Mouse (Mus musculus): Measurements from ENCODE around the gene Asic1. TPM values are rescaled to one million over a fixed set of nuclear protein-coding genes. Genes with fewer than 3 reads are reported as not detected.

Gene Asic1
- polyA plus RNA-seq, 1 experiment from 2014 or later, result 4.1 TPM

DNA sequence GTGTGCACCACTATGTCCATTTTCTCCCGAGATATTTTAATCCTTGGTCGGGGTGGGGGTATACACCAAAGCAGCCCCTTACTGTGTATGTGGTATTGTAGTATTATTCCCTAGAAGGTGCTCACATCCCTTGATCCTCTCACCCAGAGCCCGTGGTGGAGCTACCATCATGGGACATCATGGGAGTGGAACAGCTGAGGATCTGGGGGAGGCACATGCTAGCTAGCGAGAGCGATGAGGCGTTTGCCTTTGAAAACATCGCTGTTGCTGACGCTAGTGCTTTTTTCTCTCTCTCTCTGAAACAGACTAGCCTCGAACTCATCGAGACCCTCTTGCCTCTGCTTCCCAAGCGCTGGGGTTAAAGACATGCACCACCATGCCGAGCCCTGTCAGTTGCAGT, 46.6 kb downstream of the Asic1 start:
- Histone ChIP-seq H3K4me3 (ENCODE audit: low read depth, low read length) (no peak overlapping the region), H3K27ac (replicated peaks; ENCODE audit: low read depth, low read length) (no peak overlapping the region), H3K36me3 (ENCODE audit: control insufficient read depth, insufficient read depth, low read length) (peaks cover 37% of the 10 kb centered on the region), H3K27me3 (replicated peaks; ENCODE audit: control insufficient read depth, insufficient read depth, low read length) (no peaks in the 10 kb centered on the region), H3K4me1 (ENCODE audit: control insufficient read depth, insufficient read depth, low read length) (no peaks in the 10 kb centered on the region), H3K9me3 (ENCODE audit: control insufficient read depth, low read length) (no peaks in the 10 kb centered on the region), H3K4me2 (ENCODE audit: low read depth, low read length) (no peak overlapping the region), H3K9ac (ENCODE audit: low read depth, low read length) (no peak overlapping the region)
- ATAC-seq (ENCODE audit: low read depth) (no peak), DNase-seq (ENCODE audit: low spot score) (no peak)
- 83% methylated on average over 12 of the region's 12 CpGs for WGBS

DNA sequence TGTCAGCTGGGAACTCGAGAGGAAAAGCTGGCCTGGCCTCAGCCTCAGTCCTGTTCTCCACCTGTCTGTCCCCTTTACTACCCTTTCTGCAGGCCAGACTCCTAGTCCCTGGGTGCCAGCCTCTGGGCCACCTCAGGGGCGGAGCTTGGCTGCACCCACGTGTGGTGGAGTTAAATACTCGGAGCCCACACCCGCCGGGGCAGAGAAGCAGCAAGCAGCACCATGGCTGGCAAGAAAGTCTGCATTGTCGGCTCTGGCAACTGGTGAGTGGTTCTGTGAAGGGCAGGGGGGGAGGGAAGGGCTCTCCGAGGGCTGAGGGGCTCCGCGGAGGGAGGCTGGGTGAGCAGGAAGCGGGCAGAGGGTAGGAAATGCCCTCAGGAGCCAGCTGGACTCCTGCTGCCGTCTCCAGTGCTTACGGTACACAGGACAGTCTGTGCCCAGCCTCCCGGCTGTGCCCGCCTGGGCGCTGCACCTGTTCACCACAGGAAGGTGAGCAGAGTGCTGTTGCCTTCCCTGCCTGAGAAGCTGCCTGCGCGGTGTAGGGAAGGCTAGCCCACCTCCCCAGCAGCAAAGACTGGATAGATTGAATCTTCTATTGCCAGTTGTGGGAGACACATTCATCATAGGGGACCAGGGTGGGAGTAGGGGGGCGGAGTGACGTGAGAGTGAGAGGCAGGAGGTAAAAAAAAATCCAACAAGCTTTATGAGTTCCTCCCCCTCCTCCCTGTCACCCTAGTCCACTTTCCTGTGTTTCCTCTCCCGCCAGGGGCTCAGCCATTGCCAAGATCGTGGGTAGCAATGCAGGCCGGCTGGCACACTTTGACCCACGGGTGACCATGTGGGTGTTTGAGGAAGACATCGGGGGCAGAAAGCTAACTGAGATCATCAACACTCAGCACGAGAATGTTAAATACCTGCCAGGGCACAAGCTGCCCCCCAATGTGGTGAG, 47.5 kb downstream of the Asic1 start, which contains the start of gene Gpd1:
TSS of gene Gpd1 (plus strand) at position 130 of the 949 bp plus-strand sequence.
- Histone ChIP-seq H3K9ac (ENCODE audit: low read depth, low read length) (0 out of 2 replicates have a peak within 1 kb of the TSS, but pooled peaks have one; percentile 14), H3K4me1 (ENCODE audit: control insufficient read depth, insufficient read depth, low read length) (no peaks in the 10 kb centered on the region), H3K4me3 (ENCODE audit: low read depth, low read length) (no peak within 1 kb of the TSS), H3K27ac (replicated peaks; ENCODE audit: low read depth, low read length) (no peak within 1 kb of the TSS), H3K4me2 (ENCODE audit: low read depth, low read length) (no peak within 1 kb of the TSS), H3K9me3 (ENCODE audit: control insufficient read depth, low read length) (no peaks in the 10 kb centered on the region), H3K27me3 (replicated peaks; ENCODE audit: control insufficient read depth, insufficient read depth, low read length) (no peaks in the 10 kb centered on the region), H3K36me3 (ENCODE audit: control insufficient read depth, insufficient read depth, low read length) (peaks cover 29% of the 10 kb centered on the region)
- no peak for DNase-seq (ENCODE audit: low spot score)
- WGBS, result 64% methylated on average over 26 of the region's 26 CpGs
- ATAC-seq (ENCODE audit: low read depth), result no peak

DNA sequence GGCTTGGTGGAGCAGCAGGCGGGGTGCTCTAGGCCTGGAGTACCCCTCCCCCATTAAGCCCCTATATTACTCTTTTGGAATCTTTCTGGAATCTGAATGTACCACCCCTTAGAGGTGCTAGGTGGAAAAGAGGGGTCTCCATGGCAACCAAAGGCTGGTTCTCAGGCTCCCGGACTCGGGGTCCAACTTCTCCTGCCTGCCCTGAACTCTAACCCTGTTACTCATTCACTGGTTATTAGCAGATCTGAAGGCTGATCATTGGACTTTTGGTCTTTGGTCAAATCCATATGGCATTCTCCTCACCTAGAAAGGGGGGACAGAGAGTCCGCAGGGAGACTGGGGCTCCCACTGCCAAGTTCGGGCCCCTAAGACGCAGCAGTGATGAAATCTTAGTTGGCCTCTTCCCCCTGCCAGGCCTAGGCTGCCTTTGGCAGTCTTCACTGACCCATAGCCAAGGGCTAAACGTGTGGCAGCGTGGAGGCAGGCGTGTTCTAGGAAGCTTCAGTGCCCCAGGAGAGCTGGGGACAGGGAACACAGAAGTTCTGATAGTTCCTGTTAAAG, 48.4 kb downstream of the Asic1 start:
- Histone ChIP-seq H3K36me3 (ENCODE audit: control insufficient read depth, insufficient read depth, low read length) (peaks cover 20% of the 10 kb centered on the region), H3K9ac (ENCODE audit: low read depth, low read length) (no peak overlapping the region), H3K27ac (replicated peaks; ENCODE audit: low read depth, low read length) (no peak overlapping the region), H3K9me3 (ENCODE audit: control insufficient read depth, low read length) (no peaks in the 10 kb centered on the region), H3K4me2 (ENCODE audit: low read depth, low read length) (no peak overlapping the region), H3K4me1 (ENCODE audit: control insufficient read depth, insufficient read depth, low read length) (peaks cover 4% of the 10 kb centered on the region; the same call in 1 of the 2 replicates), H3K27me3 (replicated peaks; ENCODE audit: control insufficient read depth, insufficient read depth, low read length) (no peaks in the 10 kb centered on the region), H3K4me3 (ENCODE audit: low read depth, low read length) (no peak overlapping the region)
- WGBS, result 87% methylated on average over 9 of the region's 9 CpGs
- DNase-seq (ENCODE audit: low spot score) (no peak), ATAC-seq (ENCODE audit: low read depth) (no peak)

DNA sequence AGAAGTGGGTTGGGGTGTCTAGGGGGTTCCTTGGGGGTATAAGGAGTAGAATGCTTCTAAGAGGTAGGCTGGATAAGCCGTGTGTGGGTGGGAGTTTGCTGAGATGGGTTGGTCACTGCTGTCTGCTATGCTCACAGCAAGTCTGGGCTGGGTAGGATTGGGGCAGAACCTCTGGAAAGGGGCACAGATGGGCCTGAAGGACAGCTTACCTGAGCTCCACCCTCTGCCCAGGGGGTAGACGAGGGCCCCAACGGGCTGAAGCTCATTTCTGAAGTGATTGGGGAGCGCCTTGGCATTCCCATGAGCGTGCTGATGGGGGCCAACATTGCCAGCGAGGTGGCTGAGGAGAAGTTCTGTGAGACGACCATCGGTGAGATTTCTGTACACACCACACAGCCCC, 49.7 kb downstream of the Asic1 start:
- WGBS, result 80% methylated on average over 8 of the region's 8 CpGs
- Histone ChIP-seq H3K36me3 (ENCODE audit: control insufficient read depth, insufficient read depth, low read length) (0 out of 2 replicates have a peak, but pooled peaks cover 10% of the 10 kb centered on the region), H3K4me3 (ENCODE audit: low read depth, low read length) (no peak overlapping the region), H3K4me2 (ENCODE audit: low read depth, low read length) (no peak overlapping the region), H3K27me3 (replicated peaks; ENCODE audit: control insufficient read depth, insufficient read depth, low read length) (no peaks in the 10 kb centered on the region), H3K4me1 (ENCODE audit: control insufficient read depth, insufficient read depth, low read length) (peaks cover 8% of the 10 kb centered on the region; the same call in 1 of the 2 replicates), H3K27ac (replicated peaks; ENCODE audit: low read depth, low read length) (no peak overlapping the region), H3K9me3 (ENCODE audit: control insufficient read depth, low read length) (no peaks in the 10 kb centered on the region), H3K9ac (ENCODE audit: low read depth, low read length) (no peak overlapping the region)
- DNase-seq (ENCODE audit: low spot score) (no peak), ATAC-seq (ENCODE audit: low read depth) (no peak)

DNA sequence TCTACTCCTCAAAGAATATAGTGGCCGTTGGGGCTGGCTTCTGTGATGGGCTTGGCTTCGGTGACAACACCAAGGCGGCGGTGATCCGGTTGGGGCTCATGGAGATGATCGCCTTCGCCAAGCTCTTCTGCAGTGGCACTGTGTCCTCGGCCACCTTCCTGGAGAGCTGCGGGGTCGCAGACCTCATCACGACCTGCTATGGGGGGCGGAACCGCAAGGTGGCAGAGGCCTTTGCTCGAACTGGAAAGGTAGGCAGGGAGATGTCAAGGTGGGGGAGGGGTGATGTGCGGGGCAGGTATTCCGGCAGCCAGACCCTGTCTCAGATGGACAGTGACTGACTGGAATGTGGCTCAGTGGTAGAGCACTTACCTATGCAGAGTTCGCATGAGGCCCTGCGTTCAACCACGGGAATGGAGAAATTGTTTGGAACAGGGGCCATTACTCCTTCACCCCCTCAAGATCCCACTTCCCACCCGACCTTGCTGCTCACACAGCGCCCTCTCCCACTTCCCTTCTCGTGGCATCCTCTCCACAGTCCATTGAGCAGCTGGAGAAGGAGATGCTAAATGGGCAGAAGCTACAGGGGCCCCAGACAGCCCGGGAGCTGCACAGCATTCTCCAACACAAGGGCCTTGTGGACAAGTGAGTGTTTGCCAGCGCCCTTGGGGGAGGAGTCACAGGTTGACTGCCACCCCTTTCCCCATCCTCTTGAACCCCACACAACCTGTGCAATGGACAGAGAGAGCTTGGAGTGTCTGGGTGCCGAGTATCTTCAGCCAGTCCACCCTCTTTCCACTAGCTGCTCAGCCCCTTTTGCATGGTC, 52.0 kb downstream of the Asic1 start:
- H3K36me3 ChIP-seq (ENCODE audit: control insufficient read depth, insufficient read depth, low read length), result 0 out of 2 replicates have a peak, but pooled peaks cover 4% of the 10 kb centered on the region
- DNase-seq (ENCODE audit: low spot score) (no peak), ATAC-seq (ENCODE audit: low read depth) (no peak)
- H3K4me2 ChIP-seq (ENCODE audit: low read depth, low read length), result no peak overlapping the region
- H3K27ac ChIP-seq (replicated peaks; ENCODE audit: low read depth, low read length), result no peak overlapping the region
- no peaks in the 10 kb centered on the region for H3K9me3 ChIP-seq (ENCODE audit: control insufficient read depth, low read length)
- no peaks in the 10 kb centered on the region for H3K27me3 ChIP-seq (replicated peaks; ENCODE audit: control insufficient read depth, insufficient read depth, low read length)
- 80% methylated on average over 25 of the region's 25 CpGs for WGBS
- no peak overlapping the region for H3K4me3 ChIP-seq (ENCODE audit: low read depth, low read length)
- peaks cover 12% of the 10 kb centered on the region for H3K4me1 ChIP-seq (ENCODE audit: control insufficient read depth, insufficient read depth, low read length)
- H3K9ac ChIP-seq (ENCODE audit: low read depth, low read length), result no peak overlapping the region

DNA sequence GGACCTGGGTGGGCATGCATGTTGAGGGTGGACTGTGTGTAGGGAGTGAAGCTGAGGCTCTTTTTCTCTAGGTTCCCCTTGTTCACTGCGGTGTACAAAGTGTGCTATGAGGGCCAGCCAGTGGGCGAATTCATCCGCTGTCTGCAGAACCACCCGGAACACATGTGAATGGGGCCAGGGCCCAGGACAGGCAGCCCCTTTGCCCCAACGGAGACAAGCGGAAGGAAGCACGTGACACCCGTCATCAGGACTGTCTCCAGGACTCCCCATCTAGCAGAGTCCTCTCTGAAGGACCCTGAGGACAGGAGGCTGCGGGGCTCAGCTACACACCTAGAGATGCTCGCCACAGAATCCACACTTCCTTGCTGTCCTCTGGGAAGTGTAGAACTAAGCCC, 52.9 kb downstream of the Asic1 start:
- no peak overlapping the region for H3K9ac ChIP-seq (ENCODE audit: low read depth, low read length)
- H3K27me3 ChIP-seq (replicated peaks; ENCODE audit: control insufficient read depth, insufficient read depth, low read length), result no peaks in the 10 kb centered on the region
- no peak for ATAC-seq (ENCODE audit: low read depth)
- 44% methylated on average over 10 of the region's 10 CpGs for WGBS
- H3K9me3 ChIP-seq (ENCODE audit: control insufficient read depth, low read length), result no peaks in the 10 kb centered on the region
- no peak overlapping the region for H3K4me2 ChIP-seq (ENCODE audit: low read depth, low read length)
- peaks cover 13% of the 10 kb centered on the region for H3K36me3 ChIP-seq (ENCODE audit: control insufficient read depth, insufficient read depth, low read length)
- H3K4me3 ChIP-seq (ENCODE audit: low read depth, low read length), result no peak overlapping the region
- DNase-seq (ENCODE audit: low spot score), result no peak
- no peak overlapping the region for H3K27ac ChIP-seq (replicated peaks; ENCODE audit: low read depth, low read length)
- H3K4me1 ChIP-seq (ENCODE audit: control insufficient read depth, insufficient read depth, low read length), result peaks cover 12% of the 10 kb centered on the region

DNA sequence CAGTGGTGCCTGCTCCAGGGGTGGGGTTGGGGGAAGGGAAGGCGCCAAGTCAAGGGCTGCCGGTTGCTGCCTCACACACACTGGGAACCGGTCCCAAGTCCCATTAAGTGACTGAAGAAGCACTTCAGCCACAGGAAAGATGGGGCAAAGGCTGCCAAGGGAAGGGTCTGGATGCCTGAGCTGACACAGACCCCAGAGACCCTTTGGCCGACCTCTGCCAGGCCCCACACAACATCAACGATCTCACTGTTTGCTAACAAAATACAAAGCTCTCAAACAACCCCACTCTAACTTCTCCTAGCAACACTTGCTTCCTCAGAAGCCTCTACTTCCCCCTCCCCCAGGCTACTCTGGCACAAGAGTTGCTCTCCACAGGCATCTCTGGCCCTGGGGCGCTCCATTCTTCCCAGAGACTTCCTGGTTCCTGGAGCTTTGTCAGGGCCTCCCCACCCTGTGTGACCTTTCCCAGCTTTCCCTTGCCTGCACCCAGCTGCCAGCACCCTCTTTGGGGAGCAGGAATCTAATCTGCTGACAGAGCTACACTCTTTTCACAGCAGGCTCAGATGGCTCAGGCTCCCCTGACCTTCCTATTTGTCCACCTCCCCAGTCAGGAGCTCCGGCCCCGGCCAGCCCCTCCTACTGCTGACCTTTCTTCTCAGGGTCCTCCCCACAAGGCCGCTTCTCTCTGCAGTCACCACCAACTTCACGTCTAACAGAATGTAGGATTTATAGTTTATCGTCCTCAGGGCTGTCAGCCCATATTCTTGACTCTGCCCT, 53.5 kb downstream of the Asic1 start:
- H3K27ac ChIP-seq (replicated peaks; ENCODE audit: low read depth, low read length), result peak overlapping the region; percentile 28
- no peak overlapping the region for H3K9ac ChIP-seq (ENCODE audit: low read depth, low read length)
- H3K27me3 ChIP-seq (replicated peaks; ENCODE audit: control insufficient read depth, insufficient read depth, low read length), result no peaks in the 10 kb centered on the region
- ATAC-seq (ENCODE audit: low read depth), result no peak
- H3K9me3 ChIP-seq (ENCODE audit: control insufficient read depth, low read length), result 0 out of 2 replicates have a peak, but pooled peaks cover under 1% of the 10 kb centered on the region
- H3K4me3 ChIP-seq (ENCODE audit: low read depth, low read length), result no peak overlapping the region
- peaks cover 19% of the 10 kb centered on the region for H3K36me3 ChIP-seq (ENCODE audit: control insufficient read depth, insufficient read depth, low read length)
- DNase-seq (ENCODE audit: low spot score), result peak; percentile 49
- H3K4me2 ChIP-seq (ENCODE audit: low read depth, low read length), result peak overlapping the region; percentile 63
- H3K4me1 ChIP-seq (ENCODE audit: control insufficient read depth, insufficient read depth, low read length), result peaks cover 12% of the 10 kb centered on the region
- 18% methylated on average over 11 of the region's 11 CpGs for WGBS
